Mouse (Mus musculus) monocyte, adult 59 days (primary cell): ENCODE results near the gene Acss1. TPM values are rescaled to one million over a fixed set of nuclear protein-coding genes. Genes with fewer than 3 reads are reported as not detected.

Source experiments
- total RNA-seq, 2 experiments: library from RNA; stranded (reverse); gene quantifications; one replicate each; pipeline ENCODE4 v1.2.4; 2023

Gene Acss1
- total RNA-seq: 10 to 100 TPM; 28.1 to 37.7 TPM

DNA sequence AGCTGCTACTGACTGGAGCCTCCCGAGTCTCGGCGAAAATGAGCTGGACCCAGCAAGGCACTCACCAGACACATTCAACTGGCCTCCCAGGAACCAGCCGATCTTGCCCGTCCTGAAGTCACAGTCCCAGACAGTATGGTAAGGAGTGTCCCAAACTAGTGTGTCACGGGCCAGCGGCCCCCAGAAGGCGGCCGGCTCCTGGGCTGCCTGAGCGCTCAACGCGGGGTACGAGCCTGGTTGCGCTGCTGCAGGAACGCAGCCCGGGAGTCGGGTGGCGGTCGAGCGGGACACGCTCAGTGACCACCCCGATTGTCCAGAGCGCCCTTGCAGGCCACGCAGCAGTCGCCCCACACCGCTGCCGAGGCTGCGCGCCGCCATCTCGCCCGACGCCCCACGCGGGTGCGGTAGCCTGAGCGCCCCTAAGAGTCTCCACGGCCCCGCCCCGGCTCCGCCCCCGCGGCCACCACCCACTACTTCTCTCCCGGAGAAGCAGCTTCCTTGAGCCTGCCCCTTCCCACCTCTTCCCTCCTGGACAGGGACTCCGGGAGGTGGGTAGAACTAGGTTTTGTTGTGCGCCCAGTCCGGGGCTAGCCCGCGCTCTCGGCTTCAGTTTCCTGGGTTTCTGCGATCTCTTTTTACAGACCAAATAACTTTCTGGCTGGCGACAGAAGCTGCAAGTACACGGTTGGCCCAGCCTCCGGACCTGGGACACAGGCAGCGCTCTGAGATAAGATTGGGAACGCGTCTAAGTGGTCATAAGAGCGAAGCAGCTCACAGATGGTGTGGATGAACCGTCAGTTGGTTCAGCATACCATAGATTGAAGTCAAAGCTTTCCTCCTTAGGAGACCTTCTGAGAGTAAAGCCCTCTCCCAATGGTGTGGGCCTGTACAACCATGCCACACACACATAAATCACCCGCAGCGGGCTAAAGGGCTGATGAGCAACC lies at the start of gene Acss1:
Gene Acss1 (minus strand): TSS at position 681 of the 947 bp plus-strand sequence.

GRCm38 (mm10) chr2:150689223-150689800 lies 21.0 kb upstream of the Acss1 start, which contains the start of gene Vsx1:
Vsx1 (minus strand) TSS chr2:150689360.

GRCm38 (mm10) chr2:150608087-150608799 lies 60.1 kb downstream of the Acss1 start, which contains the start of gene Apmap:
Apmap (minus strand) TSS chr2:150608567.

GRCm38 (mm10) chr2:150569847-150570590 lies 98.3 kb downstream of the Acss1 start, which contains the start of gene Cst7:
Cst7 (plus strand) TSS chr2:150570415.

Other genes starting within 250 kb of the Acss1 start
- gene Zfp442, start 217.0 kb downstream of the Acss1 start, total RNA-seq: 1 to 10 TPM; 2.1 to 3.3 TPM
- gene Zfp345, start 183.4 kb downstream of the Acss1 start, total RNA-seq: under 1 TPM in 1 of 2 experiments, not detected in 1; 0.36 TPM
- 1 to 10 TPM; 1.1 to 1.7 TPM for gene Cst7, start 98.1 kb downstream of the Acss1 start, total RNA-seq
- 10 to 100 TPM; 27.0 to 28.8 TPM for gene Apmap, start 59.9 kb downstream of the Acss1 start, total RNA-seq
- gene Vsx1, start 20.9 kb upstream of the Acss1 start, total RNA-seq: not detected
- gene Entpd6, start 80.5 kb upstream of the Acss1 start, total RNA-seq: 10 to 100 TPM; 17.9 to 18.9 TPM
- 10 to 100 TPM; 42.7 to 47.7 TPM for gene Pygb, start 118.2 kb upstream of the Acss1 start, total RNA-seq
- 100 to 1,000 TPM; 213 to 234 TPM for gene Abhd12, start 236.2 kb upstream of the Acss1 start, total RNA-seq
- 1 to 10 TPM; 3.5 to 5.4 TPM for gene Gins1, start 236.9 kb upstream of the Acss1 start, total RNA-seq